Mouse (Mus musculus) neural tube, embryonic 11.5 days (tissue): ENCODE measurements at regions not wholly inside any gene's neighbourhood (a gene's known extent, or its start where the extent isn't known, plus 50 kb on each side); places are given as distances from the start of the nearest gene placed in this dataset.

ENCODE experiments used
- ATAC-seq: fragments of 200-750 bp; cut with Nextera tagmentation; 2 replicates; pipeline ENCODE4 v1.8.0; 2017; ENCODE audit warnings: moderate number of reproducible peaks, mild to moderate bottlenecking, moderate TSS enrichment, moderate library complexity; ENCODE audit not compliant: insufficient read depth, low FRiP score, low TSS enrichment
- DNase-seq: peaks from one replicate; pipeline ENCODE4 v3.0.0-alpha.2; 2015; ENCODE audit warnings: low spot score
- H3K27ac ChIP-seq: fragments of 300-500 bp; sonication (generic); 2 replicates; pipeline ENCODE4 v1.5.1; 2014; ENCODE audit warnings: low read depth, mild to moderate bottlenecking, low read length
- H3K27me3 ChIP-seq: fragments of 300-500 bp; sonication (generic); 2 replicates; pipeline ENCODE4 v1.6.1; 2014; ENCODE audit warnings: mild to moderate bottlenecking, low read length, mixed read lengths; ENCODE audit not compliant: control insufficient read depth, insufficient read depth
- H3K36me3 ChIP-seq: fragments of 300-500 bp; sonication (generic); 2 replicates; pipeline ENCODE4 v1.6.1; 2014; ENCODE audit warnings: mild to moderate bottlenecking, low read length, moderate library complexity, mixed read lengths; ENCODE audit not compliant: control insufficient read depth, insufficient read depth
- H3K4me1 ChIP-seq: fragments of 300-500 bp; sonication (generic); 2 replicates; pipeline ENCODE4 v1.6.1; 2014; ENCODE audit warnings: low read length, mixed read lengths; ENCODE audit not compliant: control insufficient read depth, insufficient read depth
- H3K4me2 ChIP-seq: fragments of 300-500 bp; sonication (generic); 2 replicates; pipeline ENCODE4 v1.6.1; 2014; ENCODE audit warnings: low read depth, mild to moderate bottlenecking, moderate library complexity
- H3K4me3 ChIP-seq: fragments of 300-500 bp; sonication (generic); 2 replicates; pipeline ENCODE4 v1.5.1; 2014; ENCODE audit warnings: low read depth, low read length
- H3K9ac ChIP-seq: fragments of 300-500 bp; sonication (generic); 2 replicates; pipeline ENCODE4 v1.6.1; 2014; ENCODE audit warnings: mild to moderate bottlenecking, low read length
- H3K9me3 ChIP-seq: fragments of 300-500 bp; sonication (generic); 2 replicates; pipeline ENCODE4 v1.6.1; 2016; ENCODE audit warnings: low read length; ENCODE audit not compliant: control insufficient read depth
- WGBS: fragments of 180-500 bp; shearing (Covaris S2); extraction: QIAGEN DNeasy Blood & Tissue Kit; methylation state at CpG from one replicate; pipeline ENCODE4 v1.1.7; 2014; 5-methylcytosine and 5-hydroxymethylcytosine counted together

DNA sequence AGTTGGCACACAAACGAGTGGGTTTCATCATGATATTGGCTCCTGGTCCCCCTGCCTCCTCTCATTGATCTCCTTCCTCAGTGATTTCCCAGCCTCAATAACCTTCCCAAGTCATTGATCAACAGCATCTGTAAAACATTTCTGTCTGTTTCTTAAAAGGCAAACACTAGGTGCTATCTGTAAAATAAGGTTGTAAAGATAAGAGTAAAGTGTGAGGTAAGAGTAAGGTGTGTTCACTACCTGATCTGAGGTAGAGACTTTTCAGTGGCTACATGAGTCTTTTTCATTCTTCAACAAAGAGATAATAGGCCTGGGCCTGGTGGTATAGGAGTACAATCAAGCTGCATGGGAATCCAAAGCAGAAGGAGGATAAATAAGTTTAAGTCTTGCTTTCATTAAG, 55.7 kb downstream of the Plk2 start:
- H3K4me2 ChIP-seq, result no peak overlapping the region
- H3K27ac ChIP-seq, result no peak overlapping the region
- H3K4me1 ChIP-seq, result no peaks in the 10 kb centered on the region
- 68% methylated on average over 1 of the region's 1 CpGs for WGBS
- no peaks in the 10 kb centered on the region for H3K36me3 ChIP-seq
- no peaks in the 10 kb centered on the region for H3K27me3 ChIP-seq
- no peak for ATAC-seq
- no peak for DNase-seq
- no peak overlapping the region for H3K9ac ChIP-seq
- no peaks in the 10 kb centered on the region for H3K9me3 ChIP-seq
- no peak overlapping the region for H3K4me3 ChIP-seq

- Histone ChIP-seq H3K27me3 (no peaks in the 10 kb centered on the region), H3K27ac (no peak overlapping the region), H3K36me3 (no peaks in the 10 kb centered on the region), H3K4me3 (no peak overlapping the region), H3K4me2 (no peak overlapping the region), H3K9ac (no peak overlapping the region), H3K9me3 (no peaks in the 10 kb centered on the region), H3K4me1 (no peaks in the 10 kb centered on the region)
- 81% methylated on average over 6 of the region's 6 CpGs for WGBS
- no peak for DNase-seq
- no peak for ATAC-seq
These were observed 57.2 kb downstream of the Plk2 start for GRCm38 (mm10) chr13:110452009-110452525.

GRCm38 (mm10) chr13:110455085-110455484, 60.2 kb downstream of the Plk2 start:
- no peak overlapping the region for H3K4me3 ChIP-seq
- H3K9ac ChIP-seq, result no peak overlapping the region
- no peak overlapping the region for H3K27ac ChIP-seq
- ATAC-seq (no peak), DNase-seq (no peak)
- no peaks in the 10 kb centered on the region for H3K4me1 ChIP-seq
- H3K4me2 ChIP-seq, result no peak overlapping the region
- no peaks in the 10 kb centered on the region for H3K27me3 ChIP-seq
- 79% methylated on average over 4 of the region's 4 CpGs for WGBS
- no peaks in the 10 kb centered on the region for H3K36me3 ChIP-seq
- H3K9me3 ChIP-seq, result no peaks in the 10 kb centered on the region

DNA sequence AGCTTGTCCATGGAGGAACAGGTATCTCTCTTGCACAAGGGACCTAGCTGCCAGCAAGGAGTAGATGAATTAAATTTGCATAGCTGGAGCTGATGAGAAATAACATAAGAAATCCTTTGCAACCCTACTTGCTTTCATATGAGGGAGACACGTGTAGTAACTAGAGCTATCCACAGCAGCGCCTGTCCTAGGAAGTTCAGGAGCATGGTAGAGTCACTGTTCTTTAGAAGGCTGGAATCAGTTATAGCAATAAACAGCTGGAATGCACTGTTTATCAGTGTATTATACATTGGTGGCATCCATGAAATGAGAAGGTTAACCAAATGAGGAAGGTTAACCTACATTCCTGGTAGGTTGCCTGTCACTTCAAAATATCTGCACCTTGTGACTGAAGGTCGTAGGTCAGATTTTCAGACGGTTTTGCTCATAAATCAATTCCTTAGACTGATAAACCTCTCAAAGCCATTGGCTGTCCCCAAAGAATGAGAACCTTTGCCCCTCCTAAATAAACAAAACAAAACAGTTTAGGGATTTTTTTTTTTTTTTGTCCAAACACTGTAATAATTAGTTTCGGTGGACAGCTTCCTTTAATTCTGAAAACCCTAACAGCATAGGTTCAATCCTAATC, 60.8 kb downstream of the Plk2 start:
- Histone ChIP-seq H3K27me3 (no peaks in the 10 kb centered on the region), H3K4me2 (no peak overlapping the region), H3K27ac (no peak overlapping the region), H3K4me3 (no peak overlapping the region), H3K4me1 (no peaks in the 10 kb centered on the region), H3K36me3 (no peaks in the 10 kb centered on the region), H3K9ac (no peak overlapping the region), H3K9me3 (no peaks in the 10 kb centered on the region)
- DNase-seq (no peak), ATAC-seq (no peak)
- 80% methylated on average over 5 of the region's 5 CpGs for WGBS

GRCm38 (mm10) chr13:110458701-110459100, 63.9 kb downstream of the Plk2 start:
- Histone ChIP-seq H3K27me3 (no peaks in the 10 kb centered on the region), H3K4me1 (no peaks in the 10 kb centered on the region), H3K9me3 (no peaks in the 10 kb centered on the region), H3K9ac (no peak overlapping the region), H3K27ac (no peak overlapping the region), H3K4me3 (no peak overlapping the region), H3K4me2 (no peak overlapping the region), H3K36me3 (no peaks in the 10 kb centered on the region)
- DNase-seq (no peak), ATAC-seq (no peak)
- 73% methylated on average over 4 of the region's 4 CpGs for WGBS

DNA sequence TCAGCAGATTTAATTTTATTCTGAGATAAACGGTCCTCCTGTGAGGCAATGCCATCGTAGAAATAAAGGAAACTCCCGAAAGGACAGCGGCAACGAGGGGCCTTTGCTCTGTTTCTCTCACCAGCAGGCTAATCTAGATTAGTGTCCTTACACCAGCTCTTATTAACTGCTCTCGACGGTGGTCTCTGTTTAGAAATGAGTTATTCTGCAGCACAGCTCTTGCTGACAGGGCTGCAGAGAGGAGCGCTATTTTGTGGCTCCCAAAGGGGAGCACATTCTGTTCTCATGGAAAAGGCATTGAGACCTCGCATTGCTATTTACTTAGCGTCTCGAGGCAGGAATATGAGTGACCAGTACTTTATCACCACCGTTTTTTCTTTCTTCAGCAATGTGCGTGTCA, 66.7 kb downstream of the Plk2 start:
- no peaks in the 10 kb centered on the region for H3K27me3 ChIP-seq
- no peak overlapping the region for H3K27ac ChIP-seq
- H3K4me3 ChIP-seq, result no peak overlapping the region
- no peaks in the 10 kb centered on the region for H3K36me3 ChIP-seq
- WGBS, result 68% methylated on average over 13 of the region's 13 CpGs
- H3K4me2 ChIP-seq, result no peak overlapping the region
- H3K9ac ChIP-seq, result no peak overlapping the region
- DNase-seq (no peak), ATAC-seq (no peak)
- H3K9me3 ChIP-seq, result no peaks in the 10 kb centered on the region
- H3K4me1 ChIP-seq, result no peaks in the 10 kb centered on the region

DNA sequence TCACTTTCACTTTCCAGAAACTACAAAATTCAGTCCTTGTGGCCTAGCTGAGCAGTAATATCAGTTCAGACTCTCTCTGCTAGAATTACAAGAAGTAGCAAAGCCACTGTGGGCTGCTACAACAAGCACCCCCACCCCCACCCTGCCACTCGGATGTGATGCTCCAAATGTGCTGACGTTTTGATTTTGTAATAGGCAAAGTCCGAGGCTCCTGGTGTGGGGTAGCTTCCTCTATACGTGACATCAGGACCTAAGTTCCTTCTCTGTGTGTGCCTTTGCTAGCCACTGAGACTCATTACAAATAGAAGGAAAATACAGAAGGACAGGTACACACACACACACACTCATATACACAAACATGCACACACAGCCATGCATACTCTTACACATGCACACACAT, 76.7 kb downstream of the Plk2 start:
- no peak overlapping the region for H3K4me3 ChIP-seq
- H3K27ac ChIP-seq, result no peak overlapping the region
- H3K9ac ChIP-seq, result no peak overlapping the region
- ATAC-seq, result no peak
- no peaks in the 10 kb centered on the region for H3K27me3 ChIP-seq
- no peaks in the 10 kb centered on the region for H3K36me3 ChIP-seq
- no peak overlapping the region for H3K4me2 ChIP-seq
- H3K9me3 ChIP-seq, result no peaks in the 10 kb centered on the region
- no peaks in the 10 kb centered on the region for H3K4me1 ChIP-seq
- no peak for DNase-seq
- 75% methylated on average over 4 of the region's 4 CpGs for WGBS

DNA sequence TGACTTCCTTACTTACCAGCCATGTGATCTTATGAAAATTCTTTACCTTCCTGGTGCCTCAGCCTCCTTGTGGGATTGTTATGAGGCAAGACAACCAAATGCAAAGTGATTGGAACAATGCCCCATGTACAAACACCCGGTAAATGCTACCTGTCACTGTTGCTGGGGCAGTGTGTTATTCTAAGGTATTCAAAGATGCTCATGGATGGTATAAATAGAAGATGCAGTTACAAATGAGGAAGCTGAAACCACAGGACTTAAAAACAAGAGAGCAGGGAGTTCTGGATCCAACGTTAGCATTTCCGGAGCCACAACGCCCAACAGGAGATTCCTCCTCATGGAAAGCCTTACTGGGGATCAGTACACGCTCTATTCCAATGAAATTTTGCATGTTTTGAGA, 82.9 kb downstream of the Plk2 start:
- WGBS, result 92% methylated on average over 5 of the region's 5 CpGs
- ATAC-seq, result no peak
- DNase-seq, result no peak
- no peak overlapping the region for H3K4me2 ChIP-seq
- H3K27me3 ChIP-seq, result no peaks in the 10 kb centered on the region
- H3K27ac ChIP-seq, result no peak overlapping the region
- H3K9me3 ChIP-seq, result no peaks in the 10 kb centered on the region
- H3K9ac ChIP-seq, result no peak overlapping the region
- H3K4me1 ChIP-seq, result no peaks in the 10 kb centered on the region
- H3K4me3 ChIP-seq, result no peak overlapping the region
- H3K36me3 ChIP-seq, result no peaks in the 10 kb centered on the region

GRCm38 (mm10) chr13:110484358-110484940, 89.6 kb downstream of the Plk2 start:
- no peaks in the 10 kb centered on the region for H3K9me3 ChIP-seq
- WGBS, result 88% methylated on average over 5 of the region's 6 CpGs
- H3K4me3 ChIP-seq, result no peak overlapping the region
- H3K9ac ChIP-seq, result no peak overlapping the region
- H3K4me1 ChIP-seq, result no peaks in the 10 kb centered on the region
- H3K4me2 ChIP-seq, result no peak overlapping the region
- H3K36me3 ChIP-seq, result no peaks in the 10 kb centered on the region
- ATAC-seq (no peak), DNase-seq (no peak)
- H3K27ac ChIP-seq, result no peak overlapping the region
- H3K27me3 ChIP-seq, result no peaks in the 10 kb centered on the region
